Mouse (Mus musculus) hindbrain, embryonic 16.5 days (tissue): ENCODE measurements at regions not wholly inside any gene's neighbourhood (a gene's known extent, or its start where the extent isn't known, plus 50 kb on each side); places are given as distances from the start of the nearest gene placed in this dataset.

Experiments used
- ATAC-seq: fragments of 200-750 bp; cut with Nextera tagmentation; 2 replicates; pipeline ENCODE4 v1.8.0; 2017; ENCODE audit warnings: moderate TSS enrichment, moderate library complexity
- H3K27ac ChIP-seq: fragments of 300-500 bp; sonication (generic); 2 replicates; pipeline ENCODE4 v1.5.1; 2014; ENCODE audit warnings: low read depth, mild to moderate bottlenecking, control low read depth, low read length, moderate library complexity
- H3K27me3 ChIP-seq: fragments of 300-500 bp; sonication (generic); replicated peaks from 2 replicates; pipeline ENCODE4 v1.6.1; 2014; ENCODE audit warnings: low read length; ENCODE audit not compliant: control insufficient read depth, insufficient read depth
- H3K36me3 ChIP-seq: fragments of 300-500 bp; sonication (generic); 2 replicates; pipeline ENCODE4 v1.6.1; 2014; ENCODE audit warnings: mild to moderate bottlenecking, low read length, moderate library complexity, mixed read lengths; ENCODE audit not compliant: control insufficient read depth, insufficient read depth
- H3K4me1 ChIP-seq: fragments of 300-500 bp; sonication (generic); 2 replicates; pipeline ENCODE4 v1.6.1; 2014; ENCODE audit warnings: low read depth, low read length; ENCODE audit not compliant: control insufficient read depth, insufficient read depth
- H3K4me2 ChIP-seq: fragments of 300-500 bp; sonication (generic); 2 replicates; pipeline ENCODE4 v1.6.1; 2014; ENCODE audit warnings: mild to moderate bottlenecking, low read length, control low read depth, moderate library complexity
- H3K4me3 ChIP-seq: fragments of 300-500 bp; sonication (generic); 2 replicates; pipeline ENCODE4 v1.5.1; 2014; ENCODE audit warnings: mild to moderate bottlenecking, low read length, control low read depth, moderate library complexity
- H3K9ac ChIP-seq: fragments of 300-500 bp; sonication (generic); 2 replicates; pipeline ENCODE4 v1.6.1; 2014; ENCODE audit warnings: low read depth, mild to moderate bottlenecking, control low read depth, low read length, moderate library complexity
- H3K9me3 ChIP-seq: fragments of 300-500 bp; sonication (generic); 2 replicates; pipeline ENCODE4 v1.6.1; 2014; ENCODE audit warnings: mild to moderate bottlenecking, low read length, moderate library complexity; ENCODE audit not compliant: control insufficient read depth
- WGBS: fragments of 180-500 bp; shearing (Covaris S2); extraction: QIAGEN DNeasy Blood & Tissue Kit; methylation state at CpG from one replicate; pipeline ENCODE4 v1.1.7; 2014; 5-methylcytosine and 5-hydroxymethylcytosine counted together

- ATAC-seq = no peak
- Histone ChIP-seq H3K27ac (no peak overlapping the region), H3K4me2 (no peak overlapping the region), H3K4me3 (no peak overlapping the region), H3K9ac (no peak overlapping the region), H3K36me3 (no peaks in the 10 kb centered on the region), H3K9me3 (no peaks in the 10 kb centered on the region), H3K4me1 (no peaks in the 10 kb centered on the region), H3K27me3 (no peaks in the 10 kb centered on the region)
- 94% methylated on average over 2 of the region's 2 CpGs for WGBS
Observed at GRCm38 (mm10) chr17:61696717-61697116, 1184.4 kb downstream of the Efna5 start.

- no peaks in the 10 kb centered on the region for H3K36me3 ChIP-seq
- H3K4me2 ChIP-seq = no peak overlapping the region
- no peaks in the 10 kb centered on the region for H3K9me3 ChIP-seq
- no peak for ATAC-seq
- no peak overlapping the region for H3K9ac ChIP-seq
- H3K27ac ChIP-seq = no peak overlapping the region
- no peak overlapping the region for H3K4me3 ChIP-seq
- WGBS = 73% methylated on average over 4 of the region's 4 CpGs
- no peaks in the 10 kb centered on the region for H3K4me1 ChIP-seq
- H3K27me3 ChIP-seq = no peaks in the 10 kb centered on the region
Observed at GRCm38 (mm10) chr17:61686325-61686724, 1194.8 kb downstream of the Efna5 start.

DNA sequence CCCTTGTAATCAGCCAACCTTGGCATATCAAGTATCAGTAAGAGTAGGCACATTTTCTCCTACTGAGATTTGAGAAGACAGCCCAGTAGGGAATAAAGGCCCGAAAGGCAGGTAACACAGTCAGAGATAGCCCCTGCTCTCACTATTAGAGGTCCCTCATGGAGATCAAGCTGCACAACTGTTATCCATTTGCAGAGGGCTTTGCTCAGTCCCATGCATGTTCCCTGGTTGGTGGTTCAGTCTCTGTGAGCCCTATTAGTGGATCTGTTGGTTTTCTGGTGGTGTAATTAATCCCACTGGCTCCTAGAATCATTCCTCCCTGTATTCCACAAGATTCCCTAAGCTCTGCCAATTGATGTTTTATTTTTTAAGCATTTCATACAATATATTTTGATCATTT is 1196.6 kb downstream of the Efna5 start:
- Histone ChIP-seq H3K4me2 (no peak overlapping the region), H3K9me3 (no peaks in the 10 kb centered on the region), H3K27ac (no peak overlapping the region), H3K27me3 (no peaks in the 10 kb centered on the region), H3K36me3 (no peaks in the 10 kb centered on the region), H3K4me1 (no peaks in the 10 kb centered on the region), H3K4me3 (no peak overlapping the region), H3K9ac (no peak overlapping the region)
- no peak for ATAC-seq
- 96% methylated on average over 1 of the region's 1 CpGs for WGBS

- Histone ChIP-seq H3K4me1 (no peaks in the 10 kb centered on the region), H3K4me2 (no peak overlapping the region), H3K9ac (no peak overlapping the region), H3K36me3 (no peaks in the 10 kb centered on the region), H3K27me3 (no peaks in the 10 kb centered on the region), H3K4me3 (no peak overlapping the region), H3K27ac (no peak overlapping the region), H3K9me3 (no peaks in the 10 kb centered on the region)
- WGBS = 87% methylated on average over 1 of the region's 1 CpGs
- no peak for ATAC-seq
Observed at GRCm38 (mm10) chr17:61670651-61671050, 1210.5 kb downstream of the Efna5 start.

DNA sequence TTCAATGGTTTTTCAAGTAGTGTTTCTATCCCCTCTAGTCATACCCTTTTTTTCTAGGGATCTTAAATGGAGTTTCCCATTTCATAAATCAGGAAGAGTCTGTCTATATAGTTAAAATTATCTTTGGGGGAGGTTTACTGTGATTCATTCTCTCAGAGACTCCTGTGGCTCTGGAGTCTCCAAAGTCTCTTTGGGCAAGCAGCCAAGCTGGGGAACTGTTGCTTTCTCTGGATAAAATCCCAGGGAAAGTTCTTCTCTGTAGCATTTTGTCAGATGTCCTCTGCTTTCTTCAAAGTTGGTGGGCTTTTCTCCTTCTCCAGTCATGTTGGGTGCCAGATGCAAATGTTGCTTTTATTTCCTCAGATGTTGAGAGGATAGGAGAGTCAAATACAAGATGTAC is 1213.7 kb downstream of the Efna5 start:
- Histone ChIP-seq H3K4me1 (no peaks in the 10 kb centered on the region), H3K36me3 (no peaks in the 10 kb centered on the region), H3K27ac (no peak overlapping the region), H3K4me2 (no peak overlapping the region), H3K9ac (no peak overlapping the region), H3K4me3 (no peak overlapping the region), H3K9me3 (no peaks in the 10 kb centered on the region), H3K27me3 (no peaks in the 10 kb centered on the region)
- no peak for ATAC-seq

GRCm38 (mm10) chr17:61664926-61665325 is 1216.2 kb downstream of the Efna5 start:
- Histone ChIP-seq H3K4me3 (no peak overlapping the region), H3K36me3 (no peaks in the 10 kb centered on the region), H3K9ac (no peak overlapping the region), H3K9me3 (no peaks in the 10 kb centered on the region), H3K27me3 (no peaks in the 10 kb centered on the region), H3K4me1 (no peaks in the 10 kb centered on the region), H3K27ac (no peak overlapping the region), H3K4me2 (no peak overlapping the region)
- no peak for ATAC-seq

GRCm38 (mm10) chr17:61647576-61647975 is 1233.5 kb downstream of the Efna5 start:
- no peak for ATAC-seq
- H3K36me3 ChIP-seq = no peaks in the 10 kb centered on the region
- no peak overlapping the region for H3K4me3 ChIP-seq

DNA sequence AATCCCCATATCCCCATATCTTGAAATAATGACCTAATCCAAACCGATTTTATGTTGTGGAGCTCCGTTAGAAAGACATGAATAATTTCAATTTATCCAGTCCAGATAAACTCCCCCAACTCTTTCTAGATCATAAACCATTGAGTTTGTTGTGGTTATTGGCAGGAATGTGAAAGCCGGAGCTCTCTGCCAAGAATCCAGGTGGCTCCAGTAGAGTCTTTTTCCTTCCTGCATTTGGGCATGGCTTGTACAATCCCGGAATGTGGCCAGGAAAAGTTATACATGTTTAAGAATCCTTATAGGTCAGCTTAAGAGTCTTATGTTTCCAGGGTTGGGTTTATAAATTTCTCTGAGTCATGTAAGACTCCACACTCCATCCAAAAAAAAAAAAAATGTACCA is 1272.8 kb downstream of the Efna5 start:
- Histone ChIP-seq H3K4me2 (no peak overlapping the region), H3K27ac (no peak overlapping the region), H3K36me3 (no peaks in the 10 kb centered on the region), H3K27me3 (no peaks in the 10 kb centered on the region), H3K9ac (no peak overlapping the region), H3K9me3 (no peaks in the 10 kb centered on the region), H3K4me1 (no peaks in the 10 kb centered on the region), H3K4me3 (no peak overlapping the region)
- ATAC-seq = no peak
- 79% methylated on average over 4 of the region's 4 CpGs for WGBS

More at GRCm38 (mm10) chr17:61647576-61647975, 1233.5 kb downstream of the Efna5 start:
- no peaks in the 10 kb centered on the region for H3K9me3 ChIP-seq
- no peaks in the 10 kb centered on the region for H3K27me3 ChIP-seq
- H3K9ac ChIP-seq = no peak overlapping the region
- no peaks in the 10 kb centered on the region for H3K4me1 ChIP-seq
- no peak overlapping the region for H3K4me2 ChIP-seq
- no peak overlapping the region for H3K27ac ChIP-seq

- no peak overlapping the region for H3K9ac ChIP-seq
- H3K4me2 ChIP-seq = peak overlapping the region; percentile 6
- peak; percentile 88 for ATAC-seq
- H3K27ac ChIP-seq = no peak overlapping the region
- no peak overlapping the region for H3K4me3 ChIP-seq
- no peaks in the 10 kb centered on the region for H3K27me3 ChIP-seq
- no peaks in the 10 kb centered on the region for H3K36me3 ChIP-seq
- no peaks in the 10 kb centered on the region for H3K9me3 ChIP-seq
- H3K4me1 ChIP-seq = no peaks in the 10 kb centered on the region
- 53% methylated on average over 14 of the region's 14 CpGs for WGBS
Observed at GRCm38 (mm10) chr17:61606729-61607481, 1274.2 kb downstream of the Efna5 start.

- Histone ChIP-seq H3K27ac (no peak overlapping the region), H3K36me3 (no peaks in the 10 kb centered on the region)
Observed at GRCm38 (mm10) chr17:61604246-61604645, 1276.9 kb downstream of the Efna5 start.

More at GRCm38 (mm10) chr17:61604246-61604645, 1276.9 kb downstream of the Efna5 start:
- Histone ChIP-seq H3K4me1 (no peaks in the 10 kb centered on the region), H3K27me3 (no peaks in the 10 kb centered on the region), H3K4me3 (no peak overlapping the region), H3K9ac (no peak overlapping the region), H3K9me3 (no peaks in the 10 kb centered on the region), H3K4me2 (no peak overlapping the region)
- ATAC-seq = no peak
- WGBS = 89% methylated on average over 5 of the region's 5 CpGs
